Mouse (Mus musculus) thymus, postnatal 14 days (tissue): ENCODE data around the gene Klhl10.

ENCODE experiments used
- DNase-seq: peaks from one replicate; pipeline ENCODE4 v3.0.0; 2021

Klhl10 gene

DNA sequence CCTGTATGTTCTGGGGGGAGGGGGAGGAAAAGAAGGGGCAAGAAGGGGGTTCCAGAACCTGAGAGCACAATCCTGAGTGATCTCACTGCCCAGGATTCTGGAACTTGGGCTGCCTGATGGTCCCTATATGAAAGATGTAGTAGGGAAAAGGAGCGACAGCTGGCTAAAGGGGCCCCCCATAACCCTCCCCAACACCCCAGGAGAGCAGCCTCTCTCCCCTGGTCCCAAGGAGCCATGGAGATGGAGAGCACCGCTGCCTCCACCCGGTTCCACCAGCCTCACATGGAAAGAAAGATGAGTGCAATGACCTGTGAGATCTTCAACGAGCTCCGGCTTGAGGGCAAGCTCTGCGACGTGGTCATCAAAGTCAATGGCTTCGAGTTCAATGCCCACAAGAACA lies at the start of gene Klhl10, which contains the start of gene Nt5c3b:
TSS of gene Klhl10 (plus strand) at position 121 of the 400 bp plus-strand sequence.
TSS of gene Nt5c3b (minus strand) at position 12 of the 400 bp plus-strand sequence.
- no peak for DNase-seq

DNA sequence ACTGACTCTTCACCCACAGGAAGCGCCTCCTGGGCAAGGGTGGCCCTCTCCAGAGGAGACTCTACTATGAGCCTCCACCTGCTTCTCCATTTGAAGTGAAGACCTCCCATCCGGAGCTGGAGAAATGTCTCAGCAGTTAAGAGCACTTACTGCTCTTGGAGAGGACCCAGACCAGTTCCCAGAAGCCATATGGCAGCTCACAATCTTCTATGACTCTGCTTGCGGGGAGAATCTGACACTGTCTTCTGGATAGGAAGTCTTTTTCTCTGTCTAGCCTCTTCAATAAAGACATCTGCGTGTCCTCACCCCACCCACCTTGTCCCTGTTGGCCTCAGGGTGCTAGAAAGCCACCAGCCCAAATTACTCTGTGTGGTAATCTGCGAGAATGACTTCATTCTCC lies 48.8 kb upstream of the Klhl10 start:
- no peak for DNase-seq

DNA sequence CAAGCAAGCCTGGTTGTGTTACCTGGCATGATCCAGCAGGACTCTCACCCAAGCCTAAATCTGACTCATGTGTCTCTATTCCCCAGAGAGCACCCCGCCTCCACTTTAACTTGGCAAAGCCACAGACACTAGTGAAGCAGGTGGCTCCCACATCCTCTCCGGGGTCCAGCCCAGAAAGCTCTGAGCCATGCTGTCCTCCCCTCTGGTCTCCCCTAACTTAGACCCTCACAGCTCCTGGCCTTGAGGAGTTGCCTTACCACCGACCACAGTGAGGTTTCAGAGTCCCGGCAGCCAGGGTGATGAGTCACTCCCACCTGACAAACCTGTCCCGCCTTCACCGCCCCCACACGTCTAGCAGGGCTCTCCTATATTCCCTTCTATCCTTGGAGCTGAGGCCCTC lies 48.0 kb upstream of the Klhl10 start:
- DNase-seq = peak; percentile 47

DNA sequence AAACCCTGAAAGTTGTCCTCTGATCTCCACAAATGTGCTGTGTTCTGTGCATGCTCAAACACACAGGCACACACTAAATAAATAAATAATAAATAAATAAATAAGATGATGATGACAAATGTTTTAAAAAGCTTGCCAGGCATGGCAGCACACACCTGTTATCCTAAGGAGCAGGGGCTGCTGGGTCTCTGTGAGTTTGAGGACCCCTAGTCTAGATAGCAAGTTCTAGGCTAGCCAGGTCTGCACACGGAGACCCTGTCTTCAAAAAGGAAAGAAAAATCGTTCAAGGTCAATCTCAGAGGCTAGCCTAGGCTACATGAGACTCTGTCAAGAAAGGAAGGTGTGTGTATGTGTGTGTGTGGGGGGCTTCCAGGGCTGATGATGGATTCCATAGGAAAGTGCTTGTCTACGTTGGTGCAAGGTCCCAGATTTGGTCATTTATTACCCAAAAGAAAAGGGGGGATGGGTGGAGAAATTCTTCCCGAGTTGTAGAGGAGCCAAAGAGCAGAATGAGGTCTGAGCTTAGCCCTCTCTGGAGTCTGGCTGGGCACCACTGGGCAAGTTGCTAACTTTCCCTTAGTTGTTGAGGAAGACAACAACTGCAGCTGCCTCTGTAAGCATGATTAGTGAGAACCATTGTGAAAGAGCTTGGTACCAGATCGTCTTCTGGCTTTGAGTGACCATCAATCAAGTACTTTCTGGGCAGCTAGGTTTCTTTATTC lies 47.2 kb upstream of the Klhl10 start:
- DNase-seq = no peak

DNA sequence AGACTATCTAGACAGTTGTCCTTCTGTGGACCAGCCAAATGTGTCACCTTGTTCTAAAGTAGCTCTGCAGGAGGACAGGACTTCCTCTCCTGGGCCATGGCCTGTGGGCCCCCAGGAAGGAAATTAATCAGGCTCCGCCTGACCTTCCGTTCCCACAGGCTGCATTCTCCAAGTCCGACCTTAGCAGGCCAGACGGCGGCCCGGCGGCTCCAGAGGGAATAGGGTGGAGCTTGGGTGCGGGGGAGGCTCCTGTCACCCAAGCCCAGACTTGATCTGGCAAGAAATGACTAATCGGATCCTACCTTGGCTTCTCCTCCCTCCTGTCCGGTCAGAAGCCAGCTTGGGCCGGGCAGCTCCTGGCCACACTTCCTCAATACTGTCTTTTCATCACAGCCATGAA lies 46.5 kb upstream of the Klhl10 start:
- DNase-seq = no peak

DNA sequence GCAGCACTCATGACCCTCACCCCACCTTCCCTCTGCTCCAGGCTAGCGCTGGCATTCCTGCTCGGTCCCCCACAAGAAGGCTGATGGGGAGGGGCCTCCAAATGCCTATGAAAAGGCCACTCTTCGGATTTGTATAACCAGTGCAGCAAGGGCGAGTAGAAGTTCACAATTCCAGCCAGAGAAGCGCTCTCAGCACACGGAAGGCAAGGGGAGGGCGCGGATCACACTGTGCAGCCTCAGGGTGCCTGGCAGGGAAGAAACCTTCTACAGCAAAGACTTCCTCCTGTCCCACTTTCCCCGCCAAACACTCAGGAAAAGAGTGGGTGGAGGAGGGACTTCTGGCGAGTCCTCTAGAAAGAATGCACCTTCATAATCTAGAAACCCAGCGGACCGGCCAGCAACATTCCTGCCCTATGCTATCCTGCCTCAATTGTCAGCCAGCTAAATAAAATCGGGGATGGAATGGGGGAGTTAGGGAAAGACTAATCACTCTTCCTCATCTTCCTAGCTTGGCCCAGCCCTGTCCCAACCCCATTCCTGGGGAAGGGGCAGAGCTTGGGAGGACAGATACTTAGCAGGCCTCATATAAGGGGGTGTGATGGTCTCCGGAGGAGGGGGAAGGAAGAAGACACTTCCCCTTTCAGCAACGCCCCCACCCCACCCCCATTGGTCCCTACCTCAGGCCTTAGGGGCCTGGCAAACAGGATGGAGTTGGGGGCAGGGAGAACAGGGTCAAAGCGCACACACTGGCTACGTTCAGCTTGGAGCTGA lies 45.7 kb upstream of the Klhl10 start:
- DNase-seq = peak; percentile 53

DNA sequence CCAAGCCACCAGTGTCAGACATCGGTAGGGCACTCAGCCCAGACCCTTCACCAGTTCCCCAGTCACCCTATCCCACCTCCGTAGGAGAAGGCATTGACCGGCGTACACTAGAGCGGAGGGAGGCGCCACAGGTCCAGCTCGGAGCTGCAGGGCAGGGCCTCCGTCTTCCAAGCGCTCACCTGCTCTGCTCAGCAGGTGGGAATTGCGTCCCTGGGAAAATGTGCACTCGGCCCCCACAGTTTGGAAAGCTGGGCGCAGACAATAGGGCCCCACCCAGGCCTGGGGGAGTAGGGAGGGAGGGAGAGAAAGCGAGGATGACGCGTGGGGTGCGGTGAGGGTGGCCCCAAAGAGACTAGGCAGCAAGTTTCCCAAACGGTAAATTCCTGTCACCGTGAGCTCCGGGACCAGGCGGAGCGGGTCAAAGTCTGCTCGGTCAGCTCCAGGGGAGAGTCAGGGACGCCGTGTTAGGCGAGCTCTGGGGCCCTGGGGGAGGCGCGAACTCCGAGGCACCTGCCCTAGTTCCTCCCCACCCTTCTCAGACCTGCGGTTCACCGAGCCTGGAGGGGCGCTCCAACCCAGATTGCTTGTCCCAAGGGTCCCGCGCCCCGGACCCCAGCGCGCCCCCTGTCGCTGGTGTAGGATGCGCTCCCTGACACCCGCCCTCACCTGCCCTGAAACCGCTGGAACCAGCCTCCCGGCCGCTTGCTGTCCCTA lies 44.7 kb upstream of the Klhl10 start:
- peak; percentile 83 for DNase-seq

DNA sequence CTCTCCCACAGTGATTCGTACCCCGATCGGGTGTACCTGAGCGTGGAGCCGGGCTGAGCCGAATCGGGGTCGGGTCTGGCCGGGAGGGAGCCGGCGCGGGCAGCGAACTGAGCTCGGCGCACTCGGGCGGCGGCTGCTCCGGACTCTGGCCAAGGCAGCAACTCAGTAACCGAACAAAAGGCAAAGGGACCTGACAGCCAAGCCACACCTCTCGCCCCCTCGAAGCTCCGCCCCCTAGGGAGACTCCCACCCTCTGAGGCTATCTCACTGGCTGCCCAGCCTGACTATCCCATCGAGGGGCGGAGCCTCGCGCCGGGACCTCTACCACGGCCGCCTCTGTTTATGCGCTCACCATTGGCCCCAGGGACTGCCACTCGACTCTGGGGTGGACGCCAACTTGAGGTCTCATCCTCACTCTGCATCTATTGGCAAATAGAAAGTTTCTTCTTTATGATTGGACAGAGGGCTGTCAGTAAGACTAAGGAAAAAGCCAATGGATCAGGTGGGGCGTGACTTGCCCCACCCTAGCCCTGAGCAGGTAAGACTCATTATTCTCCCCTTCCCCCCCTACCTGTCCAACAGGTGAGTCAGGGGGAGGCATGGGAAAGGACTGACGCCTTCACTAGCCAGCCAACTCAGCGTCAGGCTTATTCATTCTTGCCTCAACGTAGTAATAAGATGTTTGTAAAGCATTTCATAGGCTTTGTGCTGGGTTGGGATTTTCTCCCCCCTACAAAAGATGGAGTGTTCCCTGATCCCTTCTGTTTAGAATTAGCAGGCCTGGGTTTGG lies 43.9 kb upstream of the Klhl10 start, which contains the start of gene Jup:
TSS of gene Jup (minus strand) at position 164 of the 790 bp plus-strand sequence.
- DNase-seq = peak; percentile 98

DNA sequence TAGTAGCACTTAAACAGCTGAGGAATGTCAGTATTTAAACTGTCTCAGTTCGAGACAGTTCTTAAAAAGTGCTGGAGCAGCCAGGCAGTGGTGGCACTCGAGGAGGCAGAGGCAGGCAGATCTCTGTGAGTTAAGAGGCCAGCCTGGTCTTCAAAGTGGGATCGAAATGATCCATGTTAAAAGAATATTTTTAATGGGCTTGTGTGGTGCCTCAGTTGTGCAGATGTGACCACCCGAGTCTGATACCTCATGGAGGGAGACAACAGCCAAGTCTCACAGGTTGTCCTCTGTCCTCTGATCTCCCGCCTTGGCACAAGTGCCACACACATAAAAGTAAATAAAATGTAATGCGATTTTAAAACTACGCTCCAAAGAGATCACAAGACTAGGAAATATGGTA lies 43.2 kb upstream of the Klhl10 start:
- DNase-seq = no peak

DNA sequence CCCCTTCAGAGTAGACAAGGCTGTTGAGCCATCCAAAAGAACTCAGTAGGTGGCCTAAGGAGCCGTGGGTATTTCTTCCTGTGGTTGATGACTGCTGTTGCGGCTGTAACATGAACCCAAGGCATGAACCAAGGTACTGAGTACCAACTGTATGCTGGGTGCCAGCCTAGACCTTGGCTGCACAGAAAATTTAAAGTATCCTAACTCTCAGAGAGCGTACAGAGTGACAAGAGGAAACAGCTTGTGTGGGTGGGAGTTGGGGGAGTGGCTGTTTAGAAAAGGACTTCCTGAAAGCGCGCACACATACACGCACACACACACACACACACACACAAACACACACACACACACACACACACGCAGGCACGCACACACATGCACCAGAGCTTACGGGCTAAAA lies 42.4 kb upstream of the Klhl10 start:
- DNase-seq = peak; percentile 73

DNA sequence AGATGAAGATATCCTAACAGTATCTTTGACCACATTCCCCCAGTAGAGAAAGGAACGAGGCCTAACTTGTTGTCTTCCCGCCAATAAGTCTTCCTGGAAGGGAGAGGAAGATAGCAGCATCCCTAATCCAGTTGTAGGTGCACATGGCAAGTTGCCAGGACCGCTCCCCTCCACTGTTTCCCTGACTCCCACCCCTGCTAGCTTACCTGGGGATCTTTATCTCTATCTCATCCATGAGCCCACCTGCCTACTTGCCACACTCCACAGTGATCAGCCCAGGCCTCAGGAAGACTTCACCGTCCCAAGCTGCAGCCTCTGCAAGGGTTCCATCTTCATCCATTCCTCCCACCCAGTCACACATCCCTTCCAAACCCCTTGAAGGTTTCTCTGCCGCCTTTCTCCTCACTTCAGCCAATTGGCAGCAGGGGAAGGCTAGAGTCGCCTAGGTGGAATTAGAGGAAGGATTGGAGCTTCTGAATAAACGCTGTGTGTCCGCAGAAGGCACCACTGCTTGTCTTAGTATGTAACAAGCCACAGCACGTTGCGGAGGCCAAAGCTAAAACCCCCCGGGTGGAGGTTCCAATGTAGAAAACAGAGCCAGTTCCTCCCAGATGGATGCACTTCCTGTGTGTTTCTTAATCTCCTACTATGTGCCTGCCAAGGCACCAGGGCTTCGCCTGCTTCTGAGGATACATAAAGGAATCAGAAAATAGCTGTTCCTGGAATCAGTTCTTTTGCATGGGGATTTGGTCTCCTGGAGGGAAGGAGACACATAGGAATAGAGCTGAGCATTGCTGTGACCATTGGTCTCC lies 41.8 kb upstream of the Klhl10 start:
- no peak for DNase-seq

DNA sequence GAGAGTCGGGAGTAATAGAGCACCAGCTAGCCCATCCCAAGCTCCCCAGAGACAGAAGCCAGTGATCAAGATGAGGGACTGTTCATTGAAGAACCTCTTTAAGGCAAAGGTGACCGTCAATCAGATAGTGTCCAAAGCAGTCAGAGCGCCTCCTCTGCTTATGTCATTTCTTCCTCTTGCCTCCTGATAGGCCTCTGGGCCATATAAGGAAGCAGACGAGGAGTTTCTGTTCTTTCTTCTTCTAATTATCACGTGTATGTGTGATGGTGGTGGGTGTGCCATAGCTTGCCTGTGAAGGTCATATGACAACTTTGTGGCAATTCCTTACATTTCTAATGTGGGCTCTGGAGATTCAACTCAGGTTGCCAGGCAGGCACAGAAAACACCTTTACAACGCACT lies 40.9 kb upstream of the Klhl10 start:
- DNase-seq = no peak

DNA sequence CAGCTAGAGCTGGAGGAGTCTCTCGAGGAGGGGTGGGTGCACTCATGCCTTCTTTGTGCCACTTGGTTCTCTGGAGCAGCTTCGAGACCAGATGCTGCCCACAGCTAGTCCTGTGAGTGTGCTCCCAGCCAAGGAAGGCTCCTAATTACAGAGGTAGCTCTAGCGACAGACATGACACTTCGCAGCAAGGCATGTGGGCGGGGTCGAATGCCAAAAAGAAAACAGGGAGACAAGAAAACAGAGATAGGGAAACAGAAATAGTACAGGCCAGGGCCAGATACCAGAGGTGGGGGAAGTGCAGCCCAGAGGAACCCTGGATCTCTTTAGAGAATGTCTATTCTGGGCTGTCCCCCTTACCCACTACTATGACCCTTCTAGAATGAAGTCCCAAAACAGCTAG lies 39.5 kb upstream of the Klhl10 start:
- DNase-seq = no peak

DNA sequence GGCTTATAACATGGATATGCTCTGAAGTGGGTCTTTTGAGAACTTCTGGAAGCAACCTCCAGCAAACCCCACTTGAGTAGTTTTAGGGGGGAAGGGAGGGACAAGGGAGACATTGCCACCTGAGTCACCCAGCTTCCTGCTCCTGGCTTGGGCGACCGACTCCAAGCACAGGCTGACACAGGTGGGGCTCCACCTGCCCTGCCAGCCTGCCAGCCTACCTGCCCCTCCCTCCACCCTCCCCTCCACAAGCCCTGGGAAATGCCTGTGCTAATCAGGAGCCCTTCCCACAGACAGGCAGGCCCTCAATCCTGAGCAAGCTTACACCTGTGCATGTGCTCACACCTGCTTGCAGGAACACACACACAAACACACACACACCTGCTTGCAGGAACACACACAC lies 39.0 kb upstream of the Klhl10 start:
- DNase-seq = no peak

DNA sequence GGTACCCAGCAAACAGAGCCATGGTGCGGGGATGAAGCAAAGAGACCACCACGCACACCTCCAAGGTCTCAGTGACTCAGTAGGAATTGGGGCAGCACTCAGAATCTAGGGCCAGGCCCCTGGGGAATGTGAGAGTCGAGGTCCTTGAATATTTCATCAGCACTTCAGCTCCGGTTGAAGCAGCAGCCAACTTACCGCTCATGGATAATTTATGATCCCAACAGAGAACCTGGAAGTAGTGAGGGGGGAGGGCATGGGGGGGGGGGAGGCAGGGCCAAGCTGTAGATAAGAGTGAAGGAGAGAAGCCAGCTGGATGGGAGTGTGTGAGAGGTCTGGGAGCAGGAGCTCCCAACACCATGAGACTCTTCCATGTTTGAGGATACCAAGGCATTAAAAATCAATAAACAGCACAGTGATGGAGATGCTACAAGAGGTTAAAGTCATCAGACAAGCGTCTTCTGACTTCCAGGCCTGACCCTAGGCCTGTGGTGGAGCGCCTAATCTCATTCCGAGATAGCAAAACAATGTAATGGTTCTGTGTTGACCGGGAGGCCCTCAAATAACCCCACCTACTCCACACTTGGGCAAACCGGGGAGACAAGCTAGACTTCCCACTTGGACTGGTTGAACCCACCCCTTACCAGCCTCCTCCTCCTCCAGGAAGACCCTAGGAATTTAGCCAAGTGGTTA lies 38.1 kb upstream of the Klhl10 start:
- DNase-seq = no peak

DNA sequence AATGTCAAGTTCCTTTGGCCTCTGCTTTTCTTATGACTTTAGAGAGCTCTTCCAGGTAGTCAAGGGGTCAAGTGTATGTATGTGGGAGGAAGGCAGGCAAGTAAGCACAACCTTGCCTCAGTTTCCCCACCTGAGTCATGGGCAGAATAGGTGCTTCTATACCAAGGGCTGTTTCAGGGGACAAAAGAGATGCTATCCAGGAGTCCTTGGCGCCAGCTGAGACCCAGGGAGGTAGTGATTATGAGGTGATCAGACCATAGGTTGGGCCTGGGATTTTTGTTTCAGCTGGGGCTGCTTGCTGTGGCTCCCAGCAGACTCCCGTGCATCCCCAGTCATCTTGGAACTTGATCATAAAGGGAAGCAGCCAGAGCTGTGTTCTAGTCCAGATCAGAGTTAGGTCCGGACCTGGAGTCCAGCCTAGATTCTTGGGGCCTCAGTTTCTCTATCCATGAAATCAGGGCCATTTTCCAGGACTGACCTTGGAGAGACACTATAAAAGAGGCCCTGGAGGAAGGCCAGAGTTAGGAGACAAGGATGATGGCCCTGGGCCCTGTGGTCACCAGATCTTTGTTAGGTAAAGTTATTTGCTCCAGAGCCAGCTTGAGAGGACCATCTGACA lies 37.2 kb upstream of the Klhl10 start:
- no peak for DNase-seq

DNA sequence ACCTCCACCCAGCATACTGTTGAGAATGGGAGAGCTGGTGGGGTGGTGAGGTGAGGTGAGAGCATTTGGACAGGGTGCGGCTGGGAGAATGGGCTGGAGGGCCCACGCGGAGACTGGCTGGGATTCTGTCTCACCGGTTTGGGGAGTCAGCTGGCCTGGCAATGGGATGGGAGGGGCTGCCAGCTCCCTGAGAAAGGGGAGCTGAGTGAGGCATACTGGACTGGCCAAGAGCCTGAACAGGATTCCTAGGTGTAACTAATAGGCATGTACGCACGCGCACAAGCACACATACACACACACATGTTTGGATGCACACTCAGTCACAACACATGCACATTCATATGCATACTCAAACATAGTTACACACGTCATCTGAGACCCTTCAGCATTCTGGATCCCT lies 35.4 kb upstream of the Klhl10 start:
- DNase-seq = no peak

DNA sequence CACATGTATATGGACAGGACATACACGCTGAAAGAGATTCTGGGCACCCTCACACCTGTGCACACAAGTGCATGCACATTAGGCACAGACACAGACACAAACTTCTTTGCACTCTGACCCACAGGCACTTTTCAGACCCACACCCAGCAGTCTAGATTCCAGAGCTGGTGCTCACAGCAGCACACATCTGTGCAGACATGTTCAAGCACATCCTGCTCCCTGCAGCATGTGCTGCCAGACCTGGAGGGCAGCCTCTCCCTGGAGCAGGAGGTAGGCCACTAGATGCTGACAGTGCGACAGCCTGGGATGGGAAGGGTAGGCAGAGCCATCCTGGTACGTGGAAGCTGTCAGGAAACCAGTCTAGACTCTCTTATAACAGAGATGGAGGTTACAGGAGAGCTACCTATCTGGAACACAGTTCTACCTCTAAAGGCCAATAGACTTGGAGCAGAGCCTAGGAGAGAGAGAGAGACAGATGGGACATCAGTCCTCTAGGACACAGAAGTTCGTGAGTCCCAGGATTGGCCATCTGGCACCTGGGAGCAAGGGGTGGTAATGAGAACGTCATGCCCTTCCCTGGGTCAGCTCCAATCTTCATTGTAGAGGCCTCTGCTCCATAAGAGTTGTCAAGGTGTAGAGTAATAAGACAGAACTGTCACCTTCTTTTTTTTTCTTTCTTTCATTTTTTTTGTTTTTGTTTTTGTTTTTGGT lies 34.6 kb upstream of the Klhl10 start:
- peak; percentile 37 for DNase-seq

DNA sequence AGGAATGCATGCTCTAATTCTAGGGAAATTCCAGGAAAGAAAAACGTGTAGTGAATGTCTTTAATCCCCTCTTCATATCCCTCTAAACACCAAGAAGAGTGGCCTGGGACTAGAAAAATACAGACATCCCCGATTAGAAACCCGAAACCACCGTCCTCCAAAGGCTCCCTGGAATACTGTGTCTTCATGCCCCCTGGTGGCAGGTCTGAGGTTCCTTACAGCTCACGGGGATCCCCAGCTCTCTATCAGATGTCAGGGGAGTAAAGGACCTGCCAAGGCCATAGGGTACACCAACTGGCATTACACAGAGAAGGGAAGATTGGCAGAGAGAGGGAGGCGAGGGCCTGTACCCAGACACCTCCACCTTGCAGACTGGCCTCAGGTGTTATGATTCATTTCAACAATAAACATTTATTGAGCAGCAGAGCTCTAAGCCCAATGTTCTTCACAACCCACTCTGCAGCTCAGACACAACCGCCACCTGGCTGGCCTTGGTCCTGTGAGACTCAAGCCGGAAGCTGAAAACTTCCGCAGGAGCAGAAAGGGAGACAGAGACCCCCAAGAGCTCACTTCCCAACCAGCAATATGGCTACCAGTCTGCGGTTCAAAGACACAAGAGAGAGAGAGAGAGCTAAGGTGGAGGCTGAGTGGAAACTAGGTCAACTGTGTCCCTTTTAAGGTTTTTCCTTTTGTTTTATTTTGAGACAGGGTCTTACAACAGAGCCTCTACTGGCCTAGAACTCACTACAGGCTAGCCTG lies 33.5 kb upstream of the Klhl10 start:
- peak; percentile 86 for DNase-seq
